Mouse (Mus musculus): ENCODE measurements around the gene Tmem171. TPM values are rescaled to one million over a fixed set of nuclear protein-coding genes. Genes with fewer than 3 reads are reported as not detected.

Gene Tmem171
- polyA plus RNA-seq, 1 experiment, result not detected

- no peaks in the 10 kb centered on the region for H3K36me3 ChIP-seq (replicated peaks; ENCODE audit: low read length)
- no peak overlapping the region for H3K4me3 ChIP-seq (replicated peaks)
- no peak for TF ChIP-seq FLI1 (IDR thresholded peaks at IDR 0.05; ENCODE audit: low read length)
- no peak for TF ChIP-seq GATA1 (IDR thresholded peaks at IDR 0.05; ENCODE audit: borderline replicate concordance, low read length)
- H3K9me3 ChIP-seq, result 0 out of 2 replicates have a peak, but pooled peaks cover 5% of the 10 kb centered on the region
- H3K27me3 ChIP-seq (replicated peaks), result peaks cover 6% of the 10 kb centered on the region
- H3K4me1 ChIP-seq, result no peaks in the 10 kb centered on the region
Observed at GRCm38 (mm10) chr13:98655346-98655745, 39.3 kb downstream of the Tmem171 start.

DNA sequence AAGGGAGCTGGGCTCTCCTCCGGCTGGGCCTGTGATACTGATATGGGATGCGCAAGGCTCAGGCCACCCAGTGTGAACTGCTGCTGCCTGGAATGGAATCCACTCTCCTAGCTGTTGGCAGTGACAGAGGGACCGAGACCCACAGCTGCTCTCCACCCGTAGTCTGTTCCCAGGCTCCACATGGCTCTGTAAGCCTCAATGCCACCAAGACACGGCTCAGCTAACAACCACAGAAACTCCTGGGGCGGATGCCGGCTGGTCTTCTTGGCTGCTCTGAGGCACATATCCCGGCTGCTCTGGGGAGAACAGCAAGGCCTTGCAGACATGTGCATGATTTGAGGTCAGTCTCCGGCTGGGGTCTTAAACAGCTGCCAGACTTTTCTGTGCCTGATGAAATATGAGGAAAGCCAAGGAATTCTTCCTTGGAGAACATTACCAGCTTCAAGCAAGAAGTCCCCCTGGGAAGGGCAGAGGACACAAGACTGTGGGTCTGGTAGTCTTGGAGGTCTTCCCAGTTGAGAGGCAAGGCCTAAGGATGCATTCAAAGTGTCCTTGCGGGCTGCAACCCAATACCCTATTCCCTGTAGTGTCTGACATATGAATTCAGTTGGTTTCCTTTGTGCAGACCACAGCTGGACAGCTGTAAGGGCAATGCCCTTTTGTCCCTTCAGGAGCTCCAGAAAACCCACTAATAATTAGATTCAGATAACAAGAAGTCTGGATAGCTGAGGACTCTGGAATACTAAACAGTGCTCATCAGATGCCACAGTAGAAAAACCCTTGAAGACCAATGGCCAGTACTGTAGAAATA lies 40.3 kb downstream of the Tmem171 start:
- peaks cover 6% of the 10 kb centered on the region for H3K27me3 ChIP-seq (replicated peaks)
- TF ChIP-seq FLI1 (IDR thresholded peaks at IDR 0.05; ENCODE audit: low read length) (no peak), GATA1 (IDR thresholded peaks at IDR 0.05; ENCODE audit: borderline replicate concordance, low read length) (no peak)
- 0 out of 2 replicates have a peak, but pooled peaks cover 5% of the 10 kb centered on the region for H3K9me3 ChIP-seq
- H3K4me3 ChIP-seq (replicated peaks), result no peak overlapping the region
- H3K4me1 ChIP-seq, result no peaks in the 10 kb centered on the region
- H3K36me3 ChIP-seq (replicated peaks; ENCODE audit: low read length), result no peaks in the 10 kb centered on the region

- peaks cover 4% of the 10 kb centered on the region for H3K27me3 ChIP-seq (replicated peaks)
- TF ChIP-seq GATA1 (IDR thresholded peaks at IDR 0.05; ENCODE audit: borderline replicate concordance, low read length) (no peak), FLI1 (IDR thresholded peaks at IDR 0.05; ENCODE audit: low read length) (no peak)
- H3K9me3 ChIP-seq, result no peaks in the 10 kb centered on the region
- no peak overlapping the region for H3K4me3 ChIP-seq (replicated peaks)
- no peaks in the 10 kb centered on the region for H3K4me1 ChIP-seq
- H3K36me3 ChIP-seq (replicated peaks; ENCODE audit: low read length), result no peaks in the 10 kb centered on the region
Observed at GRCm38 (mm10) chr13:98652194-98652593, 42.4 kb downstream of the Tmem171 start.

- H3K4me3 ChIP-seq (replicated peaks), result no peak overlapping the region
- H3K9me3 ChIP-seq, result no peaks in the 10 kb centered on the region
- H3K27me3 ChIP-seq (replicated peaks), result peaks cover 4% of the 10 kb centered on the region
- TF ChIP-seq GATA1 (IDR thresholded peaks at IDR 0.05; ENCODE audit: borderline replicate concordance, low read length) (no peak), FLI1 (IDR thresholded peaks at IDR 0.05; ENCODE audit: low read length) (no peak)
- no peaks in the 10 kb centered on the region for H3K36me3 ChIP-seq (replicated peaks; ENCODE audit: low read length)
- no peaks in the 10 kb centered on the region for H3K4me1 ChIP-seq
Observed at GRCm38 (mm10) chr13:98651228-98651977, 43.2 kb downstream of the Tmem171 start.

- no peak for TF ChIP-seq GATA1 (IDR thresholded peaks at IDR 0.05; ENCODE audit: borderline replicate concordance, low read length)
- no peak for TF ChIP-seq FLI1 (IDR thresholded peaks at IDR 0.05; ENCODE audit: low read length)
- H3K36me3 ChIP-seq (replicated peaks; ENCODE audit: low read length), result no peaks in the 10 kb centered on the region
- peak overlapping the region; percentile 10 for H3K4me3 ChIP-seq (replicated peaks)
- peaks cover 4% of the 10 kb centered on the region for H3K27me3 ChIP-seq (replicated peaks)
- H3K4me1 ChIP-seq, result no peaks in the 10 kb centered on the region
- H3K9me3 ChIP-seq, result no peaks in the 10 kb centered on the region
Observed at GRCm38 (mm10) chr13:98647775-98648568, 46.7 kb downstream of the Tmem171 start.

- peaks cover 24% of the 10 kb centered on the region for H3K9me3 ChIP-seq
- H3K36me3 ChIP-seq (replicated peaks; ENCODE audit: low read length), result no peaks in the 10 kb centered on the region
- TF ChIP-seq FLI1 (IDR thresholded peaks at IDR 0.05; ENCODE audit: low read length), result no peak
- no peak for TF ChIP-seq GATA1 (IDR thresholded peaks at IDR 0.05; ENCODE audit: borderline replicate concordance, low read length)
- H3K4me3 ChIP-seq (replicated peaks), result no peak overlapping the region
- no peaks in the 10 kb centered on the region for H3K27me3 ChIP-seq (replicated peaks)
- no peaks in the 10 kb centered on the region for H3K4me1 ChIP-seq
Observed at GRCm38 (mm10) chr13:98638507-98639166, 56.0 kb downstream of the Tmem171 start.

- peaks cover 24% of the 10 kb centered on the region for H3K9me3 ChIP-seq
- no peaks in the 10 kb centered on the region for H3K4me1 ChIP-seq
- H3K4me3 ChIP-seq (replicated peaks), result peak within 1 kb of the TSS; percentile 18
- no peaks in the 10 kb centered on the region for H3K36me3 ChIP-seq (replicated peaks; ENCODE audit: low read length)
- H3K27me3 ChIP-seq (replicated peaks), result no peaks in the 10 kb centered on the region
- no peak for TF ChIP-seq FLI1 (IDR thresholded peaks at IDR 0.05; ENCODE audit: low read length)
- no peak for TF ChIP-seq GATA1 (IDR thresholded peaks at IDR 0.05; ENCODE audit: borderline replicate concordance, low read length)
Observed at GRCm38 (mm10) chr13:98637145-98637544, 57.5 kb downstream of the Tmem171 start, which contains the start of gene Tmem174. TSS of gene Tmem174 (minus strand) at chr13:98637410.

- H3K9me3 ChIP-seq, result peaks cover 24% of the 10 kb centered on the region
- no peak overlapping the region for H3K4me3 ChIP-seq (replicated peaks)
- H3K36me3 ChIP-seq (replicated peaks; ENCODE audit: low read length), result no peaks in the 10 kb centered on the region
- no peaks in the 10 kb centered on the region for H3K27me3 ChIP-seq (replicated peaks)
- TF ChIP-seq GATA1 (IDR thresholded peaks at IDR 0.05; ENCODE audit: borderline replicate concordance, low read length) (no peak), FLI1 (IDR thresholded peaks at IDR 0.05; ENCODE audit: low read length) (no peak)
- H3K4me1 ChIP-seq, result no peaks in the 10 kb centered on the region
Observed at GRCm38 (mm10) chr13:98636571-98636970, 58.1 kb downstream of the Tmem171 start.

Other genes with a start within 250 kb of the Tmem171 start
- gene Gm10320, start 202.8 kb downstream of the Tmem171 start, polyA plus RNA-seq (2012; ENCODE audit: insufficient read depth, low replicate concordance), result 5.4 and 10.2 TPM in 2 replicates
- not detected in 2 replicates for gene Tmem174, start 57.4 kb downstream of the Tmem171 start, polyA plus RNA-seq (2012; ENCODE audit: insufficient read depth, low replicate concordance)
- 0.39 TPM in 1 of 2 replicates, not detected in the other for gene Fcho2, start 120.6 kb upstream of the Tmem171 start, polyA plus RNA-seq (2012; ENCODE audit: insufficient read depth, low replicate concordance)
- 0.41 and 2.3 TPM in 2 replicates for gene Tnpo1, start 231.6 kb upstream of the Tmem171 start, polyA plus RNA-seq (2012; ENCODE audit: insufficient read depth, low replicate concordance)